Mouse (Mus musculus): ENCODE data around the gene Serping1.

- TF ChIP-seq MAX (IDR thresholded peaks at IDR 0.05), result peak; percentile 59
- TF ChIP-seq CEBPB (IDR thresholded peaks at IDR 0.05; ENCODE audit: low read depth), result no peak
- TF ChIP-seq CTCF (IDR thresholded peaks at IDR 0.05; ENCODE audit: control insufficient read depth, insufficient read depth, insufficient read length), result peak; percentile 61
- TF ChIP-seq USF1 (IDR thresholded peaks at IDR 0.05; ENCODE audit: low read depth), result peak; percentile 95
Measured at GRCm38 (mm10) chr2:84758542-84759127, 16.6 kb downstream of the Serping1 start.
